Mouse (Mus musculus) kidney, adult 2 months (tissue): Measurements from ENCODE around the gene Rpl26.

ENCODE experiments used
- CTCF ChIP-seq: fragments of 200-500 bp; conservative IDR thresholded peaks from 2 replicates; pipeline ENCODE4 v1.5.1; 2011; ENCODE audit warnings: low read depth, mild to moderate bottlenecking, control low read depth, low read length, moderate library complexity, mixed read lengths; ENCODE audit not compliant: insufficient read depth, insufficient read length
- POLR2A ChIP-seq: fragments of 200-500 bp; IDR thresholded peaks from one replicate; pipeline ENCODE4 v1.6.1; 2011; ENCODE audit warnings: low read depth, low read length, control low read depth

DNA sequence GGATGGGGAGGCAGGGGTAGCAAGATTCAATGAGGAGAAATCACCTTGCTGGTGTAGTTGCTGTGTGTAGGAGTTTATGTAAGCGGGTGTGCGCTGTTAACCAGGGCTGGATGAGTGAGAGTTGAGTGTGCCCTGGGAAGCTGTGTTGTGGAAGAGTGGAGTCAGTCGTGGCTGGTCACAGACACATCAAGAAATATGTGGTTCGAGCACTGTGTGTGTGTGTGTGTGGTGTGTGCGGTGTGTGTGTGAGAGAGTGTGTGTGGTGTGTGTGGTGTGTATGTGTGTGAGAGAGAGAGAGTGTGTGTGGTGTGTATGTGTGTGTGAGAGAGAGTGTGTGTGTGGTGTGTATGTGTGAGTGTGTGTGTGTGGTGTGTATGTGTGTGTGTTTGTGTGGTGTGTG lies 54.1 kb downstream of the Rpl26 start:
- TF ChIP-seq CTCF, result no peak
- no peak for TF ChIP-seq POLR2A
